Mouse (Mus musculus) spleen, adult 2 months (tissue): ENCODE results near the gene Fcamr.

Source experiments
- CTCF ChIP-seq: fragments of 200-500 bp; IDR thresholded peaks from 2 replicates; pipeline ENCODE4 v1.5.1; 2011; ENCODE audit warnings: mild to moderate bottlenecking, inconsistent platforms; ENCODE audit not compliant: insufficient read depth, insufficient read length, insufficient replicate concordance; ENCODE audit errors: extremely low read depth
- POLR2A ChIP-seq: fragments of 200-500 bp; IDR thresholded peaks from 2 replicates; pipeline ENCODE4 v1.6.1; 2011; ENCODE audit warnings: low read depth, low read length, inconsistent platforms

GRCm38 (mm10) chr1:130826448-130826847 is 25.7 kb downstream of the Fcamr start, which contains the start of gene Pigr:
- TF ChIP-seq CTCF (no peak), POLR2A (no peak)
